Comparison of ENCODE assay signal across 10 mouse cellular contexts in genomic region chr9:64784841-64785240, GRCm38 (mm10). TPM values are rescaled to one million over a fixed set of nuclear protein-coding genes. Genes with fewer than 3 reads are reported as not detected.
A peak's percentile ranks its signal among the peaks of the same experiment; 100 is the strongest.
DNase-seq lines count a peak whose midpoint lies in the region; ATAC-seq and TF ChIP-seq lines count a peak whose summit lies in the region.
"Had no signal": no experiment of that assay in that cellular context is flagged by ENCODE, and none has a peak within 500 bp of the region (broad histone marks: within the 10 kb centered on the region; RNA-seq: fewer than 3 reads in every experiment).

No protein-coding gene starts in this region.

- H3K36me3 ChIP-seq in heart, adult 2 months (ENCODE audit: control insufficient read depth, insufficient read depth, low read length): no peaks in the 10 kb centered on the region
- no peaks in the 10 kb centered on the region for H3K36me3 ChIP-seq in heart, embryonic 11.5 days (ENCODE audit: control insufficient read depth, insufficient read depth, low read length)
- no peaks in the 10 kb centered on the region for H3K36me3 ChIP-seq in C2C12 (ENCODE audit: control insufficient read depth, insufficient read depth)
- H3K36me3 ChIP-seq: embryonic facial prominence, embryonic 12.5 days had no signal

- peak; percentile 92 for TF ChIP-seq CTCF in heart, adult 2 months (IDR thresholded peaks at IDR 0.05)
- TF ChIP-seq CTCF in C2C12 (IDR thresholded peaks at IDR 0.05; ENCODE audit: control insufficient read depth, insufficient read depth, insufficient read length): peak; percentile 47

- peak; percentile 75 to 82 for DNase-seq in heart, adult 2 months
- DNase-seq in adrenal gland, adult 2 months: peak; percentile 87
- peak; percentile 63 for DNase-seq in gastrocnemius, adult 18-20 months (ENCODE audit: low spot score)
- DNase-seq in kidney, postnatal 4 days: peak; percentile 81 to 84
- DNase-seq in thymus, postnatal 36 days: peak; percentile 74 to 78

- TF ChIP-seq POLR2A in heart, adult 2 months (IDR thresholded peaks at IDR 0.05; ENCODE audit: insufficient read depth, low read depth, low read length): no peak

- ATAC-seq in heart, embryonic 11.5 days (replicated peaks; ENCODE audit: insufficient number of reproducible peaks, low FRiP score, low TSS enrichment): no peak
- ATAC-seq in monocyte, adult 5-6 weeks (replicated peaks; ENCODE audit: insufficient number of reproducible peaks, low FRiP score, low TSS enrichment, poor library complexity, severe bottlenecking): peak; percentile 73

- TF ChIP-seq EP300 in heart, adult 2 months (IDR thresholded peaks at IDR 0.05; ENCODE audit: insufficient read depth, low read depth, low read length): 0 out of 2 replicates have a peak, but pooled peaks have one; percentile 39

- no peaks in the 10 kb centered on the region for H3K79me2 ChIP-seq in heart, adult 2 months (replicated peaks; ENCODE audit: control insufficient read depth, insufficient read depth, low read length)
- H3K79me2 ChIP-seq in C2C12 (ENCODE audit: control insufficient read depth, insufficient read depth): no peaks in the 10 kb centered on the region

- no peak overlapping the region for H3K9ac ChIP-seq in heart, adult 2 months (ENCODE audit: low read depth, low read length)
- no peak overlapping the region for H3K9ac ChIP-seq in heart, embryonic 11.5 days (ENCODE audit: low read depth, low read length)
- H3K9ac ChIP-seq: embryonic facial prominence, embryonic 12.5 days had no signal

- intact Hi-C loops in heart, adult 2 months (cut with DNase I): loop anchor here (1.0 kb wide), 1 partner anchor 118 kb away; no protein-coding TSS in a partner anchor

- no peaks in the 10 kb centered on the region for H3K79me3 ChIP-seq in C2C12 (ENCODE audit: low read depth)

- H3K4me1 ChIP-seq in heart, adult 2 months (ENCODE audit: control insufficient read depth, insufficient read depth, low read length): no peaks in the 10 kb centered on the region
- H3K4me1 ChIP-seq in heart, embryonic 11.5 days (ENCODE audit: control insufficient read depth, insufficient read depth, low read length): no peaks in the 10 kb centered on the region
- H3K4me1 ChIP-seq: embryonic facial prominence, embryonic 12.5 days had no signal

- no peaks in the 10 kb centered on the region for H3K9me3 ChIP-seq in heart, embryonic 11.5 days (replicated peaks; ENCODE audit: control insufficient read depth, low read length)
- H3K9me3 ChIP-seq: embryonic facial prominence, embryonic 12.5 days; megakaryocyte, embryonic 14.5 days had no signal

- H3K4me2 ChIP-seq in heart, embryonic 11.5 days: no peak overlapping the region
- H3K4me2 ChIP-seq: embryonic facial prominence, embryonic 12.5 days had no signal

- H3ac ChIP-seq in C2C12 (ENCODE audit: control insufficient read depth, insufficient read length, low read depth): no peak overlapping the region

- WGBS in heart, adult 2 months: 35% methylated on average over 4 of the region's 4 CpGs
- 28% methylated on average over 4 of the region's 4 CpGs for WGBS in heart, embryonic 11.5 days (ENCODE audit: insufficient replicate concordance)

- no peak overlapping the region for H3K27ac ChIP-seq in heart, adult 2 months
- H3K27ac ChIP-seq in heart, embryonic 11.5 days (ENCODE audit: low read depth, low read length): no peak overlapping the region
- H3K27ac ChIP-seq: embryonic facial prominence, embryonic 12.5 days had no signal

- H3K27me3 ChIP-seq in heart, adult 2 months (ENCODE audit: control insufficient read depth, insufficient read depth, low read length): no peaks in the 10 kb centered on the region
- no peaks in the 10 kb centered on the region for H3K27me3 ChIP-seq in heart, embryonic 11.5 days (ENCODE audit: control insufficient read depth, insufficient read depth, low read length)
- no peaks in the 10 kb centered on the region for H3K27me3 ChIP-seq in C2C12 (ENCODE audit: control insufficient read depth, insufficient read depth, insufficient read length)
- H3K27me3 ChIP-seq: embryonic facial prominence, embryonic 12.5 days; megakaryocyte, embryonic 14.5 days had no signal

- no peak overlapping the region for H3K4me3 ChIP-seq in heart, adult 2 months
- no peak overlapping the region for H3K4me3 ChIP-seq in heart, embryonic 11.5 days (ENCODE audit: low read depth, low read length)
- no peak overlapping the region for H3K4me3 ChIP-seq in C2C12 (ENCODE audit: insufficient read depth, poor library complexity, severe bottlenecking)
- H3K4me3 ChIP-seq: embryonic facial prominence, embryonic 12.5 days; megakaryocyte, embryonic 14.5 days had no signal

TF ChIP-seq in C2C12, 6 proteins besides CTCF, POLR2A, EP300 and RAD21:
- no peak for TF ChIP-seq MAX (IDR thresholded peaks at IDR 0.05)
- TF ChIP-seq USF1 (IDR thresholded peaks at IDR 0.05; ENCODE audit: low read depth): no peak
- no peak for TF ChIP-seq FOSL1 (IDR thresholded peaks at IDR 0.05; ENCODE audit: insufficient read depth, low read length, poor library complexity, severe bottlenecking)
- no peak for TF ChIP-seq MYOG (IDR thresholded peaks at IDR 0.05; ENCODE audit: control insufficient read depth, extremely low read depth, insufficient read length)
- no peak for TF ChIP-seq MYOD1 (IDR thresholded peaks at IDR 0.05; ENCODE audit: control insufficient read depth, insufficient read length, low read depth)
- TF ChIP-seq CEBPB (IDR thresholded peaks at IDR 0.05; ENCODE audit: low read depth): no peak

RNA-seq across cellular contexts. Expression of gene Dennd4a, which starts 26.3 kb away (rescaled TPM):
- 10 to 100 TPM in 1 of 2 experiments, 1 to 10 TPM in 1; 6.8 to 10.2 TPM for total RNA-seq in heart, adult 2 months (2021)
- polyA plus RNA-seq in heart, adult 2 months (2012; rRNA removed): 4.5 and 6.0 TPM in 2 replicates
- 7.1 and 8.4 TPM in 2 replicates for polyA plus RNA-seq in heart, embryonic 11.5 days (2014; fragmentation: Nextera tagmentation; extraction: Ambion mirVana)
- polyA plus RNA-seq in C2C12 (2012; fragmentation: generic; extraction: Trizol): 1.3 TPM
- total RNA-seq in adrenal gland, adult 2 months (2021): 10 to 100 TPM; 16.8 to 17.3 TPM
- polyA plus RNA-seq in adrenal gland, adult 2 months (2012; rRNA removed): 2.6 and 2.7 TPM in 2 replicates
- 1 to 10 TPM; 1.6 to 2.5 TPM for total RNA-seq in gastrocnemius, adult 18-20 months (2021)
- 221 to 285 TPM (median 274 TPM) in 3 replicates for total RNA-seq in monocyte, adult 5-6 weeks (2017)

RNA-seq across cellular contexts. Expression of gene Rab11a, which starts 47.3 kb away (rescaled TPM):
- 100 to 1,000 TPM; 154 to 162 TPM for total RNA-seq in heart, adult 2 months (2021)
- polyA plus RNA-seq in heart, adult 2 months (2012; rRNA removed): 79.0 and 140 TPM in 2 replicates
- polyA plus RNA-seq in heart, embryonic 11.5 days (2014; fragmentation: Nextera tagmentation; extraction: Ambion mirVana): 360 and 376 TPM in 2 replicates
- polyA plus RNA-seq in C2C12 (2012; fragmentation: generic; extraction: Trizol): 92.7 TPM
- total RNA-seq in adrenal gland, adult 2 months (2021): 100 to 1,000 TPM; 230 to 291 TPM
- 60.7 and 74.6 TPM in 2 replicates for polyA plus RNA-seq in adrenal gland, adult 2 months (2012; rRNA removed)
- total RNA-seq in gastrocnemius, adult 18-20 months (2021): 10 to 100 TPM; 93.9 to 96.6 TPM
- total RNA-seq in monocyte, adult 5-6 weeks (2017): 169 to 356 TPM (median 307 TPM) in 3 replicates

Comparison
In these comparisons a context has a peak if more than half of its experiments do, and no peak if none do; other contexts are left out.
1. RNA of gene Dennd4a, which starts 26.3 kb away (total RNA-seq): 221 to 285 TPM in monocyte, adult 5-6 weeks; 16.8 to 17.3 TPM in adrenal gland, adult 2 months, 6.8 to 10.2 TPM in heart, adult 2 months and 1.6 to 2.5 TPM in gastrocnemius, adult 18-20 months; every median in the first group is over 10 times any median in the second.
2. Peak in every context shown above with its lines, with median percentiles within 50 percentile points of each other: DNase-seq.